Mouse (Mus musculus) activated CD4-positive, CD25-positive, alpha-beta regulatory T cell (primary cell): ENCODE results near the gene Gm45261. TPM values are rescaled to one million over a fixed set of nuclear protein-coding genes. Genes with fewer than 3 reads are reported as not detected.

Source experiments
- polyA plus RNA-seq, 2 experiments: library from polyadenylated mRNA; unstranded; fragments of 100-300 nt; shearing (Covaris generic); gene quantifications; one replicate each; pipeline ENCODE4 v1.2.1; 2017

Gene Gm45261
- polyA plus RNA-seq = not detected

DNA sequence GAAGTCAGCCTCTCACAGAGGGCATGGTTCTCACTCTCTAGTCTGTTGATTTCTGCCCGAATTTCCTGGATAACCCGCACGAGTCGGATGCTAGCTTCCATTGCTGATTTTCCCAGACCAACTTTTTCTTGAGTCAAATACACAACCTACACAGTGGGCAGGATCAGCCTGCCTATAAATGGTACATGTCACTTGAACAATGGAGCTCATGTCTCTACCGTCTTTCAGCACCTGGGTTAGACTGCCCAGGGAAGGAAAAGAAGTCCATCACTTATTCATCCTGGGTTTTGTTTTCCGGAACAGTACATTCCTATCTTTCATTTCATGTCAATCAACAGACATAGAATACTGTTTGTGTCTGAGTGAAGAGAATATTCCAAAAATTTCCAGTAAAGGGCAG lies at the start of gene Gm45261:
Gene Gm45261 (minus strand): TSS at position 101 of the 400 bp plus-strand sequence.

Other genes starting within 250 kb of the Gm45261 start
- 1 to 10 TPM; 4.1 to 5.1 TPM for gene Fam124b, start 243.0 kb downstream of the Gm45261 start, polyA plus RNA-seq
- 100 to 1,000 TPM; 216 to 238 TPM for gene Cul3, start 121.0 kb downstream of the Gm45261 start, polyA plus RNA-seq